In genomic region chr7:90095097-90095496, GRCm38 (mm10) we compare ENCODE assay signal across 20 mouse cellular contexts. TPM values are rescaled to one million over a fixed set of nuclear protein-coding genes. Genes with fewer than 3 reads are reported as not detected.
DNase-seq lines count a peak whose midpoint lies in the region; ATAC-seq and TF ChIP-seq lines count a peak whose summit lies in the region.
"Had no signal": no experiment of that assay in that cellular context is flagged by ENCODE, and none has a peak within 500 bp of the region (broad histone marks: within the 10 kb centered on the region; RNA-seq: fewer than 3 reads in every experiment).

No protein-coding gene starts in this region.

- H3K36me3 ChIP-seq in lung, embryonic 15.5 days: no peaks in the 10 kb centered on the region
- H3K36me3 ChIP-seq in intestine, embryonic 16.5 days (ENCODE audit: control insufficient read depth, insufficient read depth, low read length): no peaks in the 10 kb centered on the region
- H3K36me3 ChIP-seq in hindbrain, embryonic 10.5 days: no peaks in the 10 kb centered on the region
- H3K36me3 ChIP-seq: heart, embryonic 12.5 days; heart, embryonic 15.5 days had no signal

- H3K27me3 ChIP-seq in lung, embryonic 15.5 days: no peaks in the 10 kb centered on the region
- H3K27me3 ChIP-seq in intestine, embryonic 16.5 days (replicated peaks; ENCODE audit: control insufficient read depth, insufficient read depth, low read length): no peaks in the 10 kb centered on the region
- no peaks in the 10 kb centered on the region; the same call in 1 of the 2 replicates for H3K27me3 ChIP-seq in hindbrain, embryonic 10.5 days (ENCODE audit: insufficient read depth, poor library complexity, severe bottlenecking)
- H3K27me3 ChIP-seq: heart, embryonic 12.5 days; heart, embryonic 15.5 days; Patski had no signal

- H3K4me3 ChIP-seq in gastrocnemius, adult 2 months: no peak overlapping the region
- no peak overlapping the region for H3K4me3 ChIP-seq in lung, embryonic 15.5 days
- no peak overlapping the region for H3K4me3 ChIP-seq in intestine, embryonic 16.5 days (ENCODE audit: low read length)
- H3K4me3 ChIP-seq in hindbrain, embryonic 10.5 days: no peak overlapping the region
- H3K4me3 ChIP-seq: heart, embryonic 12.5 days; heart, embryonic 15.5 days had no signal

- H3K9ac ChIP-seq in lung, embryonic 15.5 days: no peak overlapping the region
- no peak overlapping the region for H3K9ac ChIP-seq in intestine, embryonic 16.5 days (ENCODE audit: low read depth, low read length)
- H3K9ac ChIP-seq: forebrain, postnatal 0 days; heart, embryonic 12.5 days; heart, embryonic 15.5 days; hindbrain, embryonic 14.5 days had no signal

- ATAC-seq in lung, embryonic 15.5 days (ENCODE audit: borderline replicate concordance, extremely low read depth, low FRiP score, low TSS enrichment): no peak
- peak; percentile 67 for ATAC-seq in intestine, embryonic 16.5 days

- intact Hi-C loops in gastrocnemius, adult 2 months (cut with DNase I): no loop called here
- intact Hi-C loops in left cerebral cortex, postnatal 10 days (cut with DNase I): no loop called here

- no peak for DNase-seq in gastrocnemius, adult 2 months
- DNase-seq in gastrocnemius, adult 8-10 months (ENCODE audit: low spot score in 2 of 2): no peak
- no peak for DNase-seq in lung, postnatal 36 days
- peak; percentile 29 for DNase-seq in Muller cell, postnatal 12 days (ENCODE audit: inconsistent ontology term)
- no peak for DNase-seq in left cerebral cortex, postnatal 10 days (ENCODE audit: extremely low spot score in 1 of 2, low spot score in 2 of 2)
- no peak for DNase-seq in hindbrain, embryonic 10.5 days (ENCODE audit: low spot score)
- DNase-seq: adrenal gland, postnatal 10 days; adrenal gland, postnatal 36 days; cerebellum, adult 18-20 months; cerebellum, adult 9-10 months; gastrocnemius, postnatal 10 days; heart, adult 11 months had no signal

- H3K27ac ChIP-seq in gastrocnemius, adult 2 months: 0 out of 2 replicates have a peak overlapping the region, but pooled peaks have one; percentile 21
- peak overlapping the region; percentile 66 for H3K27ac ChIP-seq in lung, embryonic 15.5 days
- H3K27ac ChIP-seq in intestine, embryonic 16.5 days (ENCODE audit: low read length): no peak overlapping the region
- no peak overlapping the region for H3K27ac ChIP-seq in hindbrain, embryonic 10.5 days
- H3K27ac ChIP-seq: heart, embryonic 15.5 days; hindbrain, embryonic 14.5 days; hindbrain, postnatal 0 days had no signal

- no peak for TF ChIP-seq CTCF in gastrocnemius, adult 2 months (IDR thresholded peaks at IDR 0.05)

- 82% methylated on average over 5 of the region's 5 CpGs for WGBS in lung, embryonic 15.5 days
- 76% methylated on average over 5 of the region's 5 CpGs for WGBS in intestine, embryonic 16.5 days
- 86% methylated on average over 5 of the region's 5 CpGs for WGBS in hindbrain, embryonic 10.5 days

- no peaks in the 10 kb centered on the region for H3K9me3 ChIP-seq in lung, embryonic 15.5 days
- no peaks in the 10 kb centered on the region for H3K9me3 ChIP-seq in intestine, embryonic 16.5 days (ENCODE audit: control insufficient read depth, low read length)
- H3K9me3 ChIP-seq in hindbrain, embryonic 10.5 days: no peaks in the 10 kb centered on the region
- H3K9me3 ChIP-seq: heart, embryonic 15.5 days had no signal

- no peak overlapping the region for H3K4me2 ChIP-seq in lung, embryonic 15.5 days
- H3K4me2 ChIP-seq in intestine, embryonic 16.5 days (ENCODE audit: low read depth, low read length): no peak overlapping the region
- H3K4me2 ChIP-seq: heart, embryonic 12.5 days; heart, embryonic 15.5 days; hindbrain, embryonic 14.5 days had no signal

- peaks cover 23% of the 10 kb centered on the region for H3K4me1 ChIP-seq in lung, embryonic 15.5 days
- no peaks in the 10 kb centered on the region for H3K4me1 ChIP-seq in intestine, embryonic 16.5 days (ENCODE audit: control insufficient read depth, insufficient read depth, low read length)
- H3K4me1 ChIP-seq in hindbrain, embryonic 10.5 days (replicated peaks): peaks cover 6% of the 10 kb centered on the region

RNA-seq across cellular contexts. Expression of gene Picalm, which starts 34.9 kb away (rescaled TPM):
- total RNA-seq in gastrocnemius, adult 2 months (2021): 10 to 100 TPM; 87.9 to 93.4 TPM
- total RNA-seq in gastrocnemius, adult 8-10 months (2022): 10 to 100 TPM; 64.1 to 79.4 (median 77.9) TPM
- polyA plus RNA-seq in lung, embryonic 15.5 days (2015; fragmentation: Nextera tagmentation; extraction: Ambion mirVana): 40.8 and 43.2 TPM in 2 replicates
- 25.5 and 27.0 TPM in 2 replicates for polyA plus RNA-seq in intestine, embryonic 16.5 days (2015; fragmentation: Nextera tagmentation; extraction: Ambion mirVana)
- total RNA-seq in left cerebral cortex, postnatal 10 days (2021): 100 to 1,000 TPM; 180 to 182 TPM
- 26.3 and 28.8 TPM in 2 replicates for polyA plus RNA-seq in hindbrain, embryonic 10.5 days (2016; fragmentation: Nextera tagmentation; extraction: Ambion mirVana)

Comparison
In these comparisons a context has a peak if more than half of its experiments do, and no peak if none do; other contexts are left out.
1. H3K27ac ChIP-seq: peak in gastrocnemius, adult 2 months (single experiment) and lung, embryonic 15.5 days (single experiment); none in intestine, embryonic 16.5 days (single experiment) and hindbrain, embryonic 10.5 days (single experiment).